Comparison of ENCODE assay signal across 1 mouse cellular context in the genomic region with DNA sequence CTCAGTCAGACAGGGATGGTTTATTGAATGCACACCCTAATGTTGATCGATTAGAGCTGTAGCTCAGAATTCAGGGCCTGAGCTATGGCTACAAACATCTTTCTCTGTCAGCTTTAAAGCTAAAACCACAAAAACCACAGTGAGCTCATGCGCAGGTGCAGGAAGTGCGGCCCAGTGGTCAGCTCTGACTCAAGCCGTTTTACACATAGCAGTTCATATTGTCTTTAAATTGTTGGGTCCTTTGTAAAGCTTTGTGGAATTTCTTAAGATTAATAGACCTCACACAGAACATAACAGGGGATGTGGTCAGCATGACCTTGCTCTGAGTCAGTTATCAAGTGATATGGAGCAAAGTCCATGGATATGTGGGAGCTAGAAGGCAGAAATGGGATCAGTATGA.
A peak's percentile ranks its signal among the peaks of the same experiment; 100 is the strongest.
TF ChIP-seq lines count a peak whose summit lies in the region.

No protein-coding gene starts in this region.

TF ChIP-seq in CH12.LX, 34 proteins besides CTCF, POLR2A, EP300 and RAD21 (continued from another document):
- TF ChIP-seq TCF12 (IDR thresholded peaks at IDR 0.05; ENCODE audit: low read depth, low read length) (peak; percentile 72; the same call in 1 of the 2 replicates), BHLHE40 (IDR thresholded peaks at IDR 0.05; ENCODE audit: low read depth, low read length) (peak; percentile 79), IRF4 (IDR thresholded peaks at IDR 0.05; ENCODE audit: low read depth, low read length) (no peak)
TF ChIP-seq in CH12.LX: peak in this region for 6.
